In the genomic region with DNA sequence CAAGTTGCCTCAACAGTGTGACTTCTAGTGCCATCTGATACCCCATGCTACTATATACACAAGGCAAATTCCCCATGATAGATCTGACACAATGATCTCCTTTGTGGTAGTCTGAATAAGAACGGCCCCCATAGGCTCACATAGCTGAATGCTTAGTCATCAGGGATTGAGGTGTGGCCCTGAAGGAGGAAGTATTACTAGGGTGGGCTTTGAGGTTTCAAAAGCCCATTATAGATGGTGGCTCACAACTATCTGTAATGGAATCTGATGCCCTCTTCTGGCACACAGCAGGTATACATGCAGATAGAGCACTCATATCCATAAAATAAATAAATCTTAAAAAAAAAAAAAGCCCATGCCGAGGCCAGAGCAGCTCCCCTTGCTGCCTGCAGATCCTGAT, we compare ENCODE assay signal across 18 mouse cellular contexts. TPM values are rescaled to one million over a fixed set of nuclear protein-coding genes. Genes with fewer than 3 reads are reported as not detected.
DNase-seq lines count a peak whose midpoint lies in the region; ATAC-seq and TF ChIP-seq lines count a peak whose summit lies in the region.
"Had no signal": no experiment of that assay in that cellular context is flagged by ENCODE, and none has a peak within 500 bp of the region (broad histone marks: within the 10 kb centered on the region; RNA-seq: fewer than 3 reads in every experiment).

No protein-coding gene starts in this region.

- H3K4me3 ChIP-seq in embryonic facial prominence, embryonic 14.5 days (ENCODE audit: low read depth, low read length): no peak overlapping the region
- H3K4me3 ChIP-seq in embryonic facial prominence, embryonic 10.5 days: no peak overlapping the region
- H3K4me3 ChIP-seq in liver, postnatal 0 days (ENCODE audit: low read depth, low read length): no peak overlapping the region
- no peak overlapping the region for H3K4me3 ChIP-seq in liver, embryonic 11.5 days (ENCODE audit: low read depth, low read length)
- H3K4me3 ChIP-seq: forebrain, embryonic 10.5 days; heart, embryonic 15.5 days; liver, embryonic 12.5 days; midbrain, embryonic 12.5 days had no signal

- H3K9ac ChIP-seq in embryonic facial prominence, embryonic 14.5 days (ENCODE audit: low read depth, low read length): no peak overlapping the region
- H3K9ac ChIP-seq in liver, postnatal 0 days (replicated peaks): no peak overlapping the region
- H3K9ac ChIP-seq in liver, embryonic 11.5 days (ENCODE audit: low read depth, low read length): no peak overlapping the region
- H3K9ac ChIP-seq: heart, embryonic 15.5 days; liver, embryonic 12.5 days; midbrain, embryonic 12.5 days had no signal

- no peak for TF ChIP-seq EP300 in liver, postnatal 0 days (IDR thresholded peaks at IDR 0.05; ENCODE audit: low read depth)

- intact Hi-C loops in left cerebral cortex, postnatal 4 days (cut with DNase I): loop anchor here (5.0 kb wide), 1 partner anchor 97 kb away; no protein-coding TSS in a partner anchor

- H3K27me3 ChIP-seq in embryonic facial prominence, embryonic 14.5 days (replicated peaks; ENCODE audit: control insufficient read depth, insufficient read depth, low read length): no peaks in the 10 kb centered on the region
- no peaks in the 10 kb centered on the region for H3K27me3 ChIP-seq in embryonic facial prominence, embryonic 10.5 days (replicated peaks; ENCODE audit: low read depth, poor library complexity, severe bottlenecking)
- no peaks in the 10 kb centered on the region for H3K27me3 ChIP-seq in liver, postnatal 0 days (ENCODE audit: insufficient read depth, low read length)
- no peaks in the 10 kb centered on the region for H3K27me3 ChIP-seq in liver, embryonic 11.5 days (replicated peaks; ENCODE audit: control insufficient read depth, insufficient read depth, low read length)
- H3K27me3 ChIP-seq: heart, embryonic 15.5 days; liver, embryonic 12.5 days; midbrain, embryonic 12.5 days had no signal

- peak; percentile 61 for DNase-seq in embryonic facial prominence, embryonic 14.5 days (ENCODE audit: low spot score)
- DNase-seq in embryonic facial prominence, embryonic 10.5 days (ENCODE audit: low spot score): no peak
- DNase-seq in liver, postnatal 0 days: no peak
- no peak for DNase-seq in liver, embryonic 11.5 days (ENCODE audit: low spot score)
- DNase-seq in A20 (ENCODE audit: low read depth, low spot score): peak; percentile 32
- peak; percentile 17 for DNase-seq in induced T-regulatory cell, adult 2 months (ENCODE audit: low read depth)
- DNase-seq in ovary, postnatal 10 days (ENCODE audit: low spot score): no peak
- no peak for DNase-seq in left cerebral cortex, postnatal 4 days
- DNase-seq: adrenal gland, postnatal 36 days; cerebellum, adult 11-12 months; gastrocnemius, postnatal 14 days; kidney, postnatal 4 days; right cerebral cortex, postnatal 14 days had no signal

- peak; percentile 68 for ATAC-seq in embryonic facial prominence, embryonic 14.5 days (ENCODE audit: low read depth)
- no peak for ATAC-seq in liver, postnatal 0 days
- ATAC-seq in liver, embryonic 11.5 days (replicated peaks; ENCODE audit: low FRiP score): no peak
- ATAC-seq: inflammation-experienced regulatory T-cells, adult 6 months; liver, embryonic 12.5 days had no signal

- H3K4me2 ChIP-seq in embryonic facial prominence, embryonic 14.5 days (ENCODE audit: low read depth, low read length): no peak overlapping the region
- no peak overlapping the region for H3K4me2 ChIP-seq in liver, postnatal 0 days (ENCODE audit: low read depth, low read length)
- H3K4me2 ChIP-seq in liver, embryonic 11.5 days: no peak overlapping the region
- H3K4me2 ChIP-seq: heart, embryonic 15.5 days; liver, embryonic 12.5 days; midbrain, embryonic 12.5 days had no signal

- no peaks in the 10 kb centered on the region for H3K9me3 ChIP-seq in embryonic facial prominence, embryonic 14.5 days (ENCODE audit: control insufficient read depth, low read length)
- no peaks in the 10 kb centered on the region for H3K9me3 ChIP-seq in embryonic facial prominence, embryonic 10.5 days
- no peaks in the 10 kb centered on the region for H3K9me3 ChIP-seq in liver, postnatal 0 days (ENCODE audit: low read length)
- H3K9me3 ChIP-seq in liver, embryonic 11.5 days (ENCODE audit: control insufficient read depth, low read length): no peaks in the 10 kb centered on the region
- H3K9me3 ChIP-seq: forebrain, embryonic 10.5 days; heart, embryonic 15.5 days; liver, embryonic 12.5 days; midbrain, embryonic 12.5 days had no signal

- H3K27ac ChIP-seq in embryonic facial prominence, embryonic 14.5 days (replicated peaks; ENCODE audit: low read depth, low read length): no peak overlapping the region
- H3K27ac ChIP-seq in embryonic facial prominence, embryonic 10.5 days (replicated peaks): no peak overlapping the region
- H3K27ac ChIP-seq in liver, postnatal 0 days (ENCODE audit: low read depth): no peak overlapping the region
- H3K27ac ChIP-seq in liver, embryonic 11.5 days (ENCODE audit: low read depth, low read length): no peak overlapping the region
- H3K27ac ChIP-seq: forebrain, embryonic 10.5 days; heart, embryonic 15.5 days; liver, embryonic 12.5 days; midbrain, embryonic 12.5 days had no signal

- TF ChIP-seq CTCF in liver, postnatal 0 days (IDR thresholded peaks at IDR 0.05; ENCODE audit: low read depth): peak; percentile 37

- no peaks in the 10 kb centered on the region for H3K4me1 ChIP-seq in embryonic facial prominence, embryonic 14.5 days (ENCODE audit: control insufficient read depth, insufficient read depth, low read length)
- no peaks in the 10 kb centered on the region for H3K4me1 ChIP-seq in embryonic facial prominence, embryonic 10.5 days
- no peaks in the 10 kb centered on the region for H3K4me1 ChIP-seq in liver, postnatal 0 days (ENCODE audit: insufficient read depth)
- H3K4me1 ChIP-seq in liver, embryonic 11.5 days (replicated peaks; ENCODE audit: control insufficient read depth, insufficient read depth, low read length): no peaks in the 10 kb centered on the region
- H3K4me1 ChIP-seq: forebrain, embryonic 10.5 days; heart, embryonic 15.5 days; liver, embryonic 12.5 days; midbrain, embryonic 12.5 days had no signal

- peaks cover 64% of the 10 kb centered on the region for H3K36me3 ChIP-seq in embryonic facial prominence, embryonic 14.5 days (ENCODE audit: control insufficient read depth, insufficient read depth, low read length)
- peaks cover 99% of the 10 kb centered on the region for H3K36me3 ChIP-seq in embryonic facial prominence, embryonic 10.5 days (replicated peaks)
- peaks cover 20% of the 10 kb centered on the region for H3K36me3 ChIP-seq in liver, postnatal 0 days (replicated peaks; ENCODE audit: insufficient read depth, low read length)
- H3K36me3 ChIP-seq in liver, embryonic 11.5 days (ENCODE audit: control insufficient read depth, insufficient read depth, low read length): peaks cover 36% of the 10 kb centered on the region

- 47% methylated on average over 2 of the region's 2 CpGs for WGBS in embryonic facial prominence, embryonic 14.5 days
- 78% methylated on average over 2 of the region's 2 CpGs for WGBS in embryonic facial prominence, embryonic 10.5 days
- WGBS in liver, postnatal 0 days (ENCODE audit: insufficient replicate concordance): 58% methylated on average over 2 of the region's 2 CpGs
- WGBS in liver, embryonic 11.5 days: 62% methylated on average over 2 of the region's 2 CpGs

RNA-seq across cellular contexts. Expression of a gene that starts 9.6 kb away (rescaled TPM):
- 7.6 and 8.4 TPM in 2 replicates for polyA plus RNA-seq in embryonic facial prominence, embryonic 14.5 days (2014; fragmentation: Nextera tagmentation; extraction: Ambion mirVana)
- polyA plus RNA-seq in embryonic facial prominence, embryonic 10.5 days (2016; fragmentation: Nextera tagmentation; extraction: Ambion mirVana): 3.2 and 4.0 TPM in 2 replicates
- polyA plus RNA-seq in liver, postnatal 0 days (2015; fragmentation: Nextera tagmentation; extraction: Ambion mirVana): 2.1 and 2.4 TPM in 2 replicates
- 5.1 and 5.9 TPM in 2 replicates for polyA plus RNA-seq in liver, embryonic 11.5 days (2014; fragmentation: Nextera tagmentation; extraction: Ambion mirVana)
- total RNA-seq in left cerebral cortex, postnatal 4 days (2021): 100 to 1,000 TPM; 146 to 151 TPM

Comparison
In these comparisons a context has a peak if more than half of its experiments do, and no peak if none do; other contexts are left out.
1. DNase-seq: peak in embryonic facial prominence, embryonic 14.5 days (single experiment), A20 (single experiment) and induced T-regulatory cell, adult 2 months (single experiment); none in embryonic facial prominence, embryonic 10.5 days (single experiment), liver, postnatal 0 days (single experiment), liver, embryonic 11.5 days (single experiment), ovary, postnatal 10 days (single experiment) and left cerebral cortex, postnatal 4 days (single experiment).